Mouse (Mus musculus): Measurements from ENCODE around the gene Atp1b1.

The Atp1b1 gene

GRCm38 (mm10) chr1:164440230-164440629, 17.9 kb downstream of the Atp1b1 start:
- DNase-seq (ENCODE audit: low spot score) = no peak

DNA sequence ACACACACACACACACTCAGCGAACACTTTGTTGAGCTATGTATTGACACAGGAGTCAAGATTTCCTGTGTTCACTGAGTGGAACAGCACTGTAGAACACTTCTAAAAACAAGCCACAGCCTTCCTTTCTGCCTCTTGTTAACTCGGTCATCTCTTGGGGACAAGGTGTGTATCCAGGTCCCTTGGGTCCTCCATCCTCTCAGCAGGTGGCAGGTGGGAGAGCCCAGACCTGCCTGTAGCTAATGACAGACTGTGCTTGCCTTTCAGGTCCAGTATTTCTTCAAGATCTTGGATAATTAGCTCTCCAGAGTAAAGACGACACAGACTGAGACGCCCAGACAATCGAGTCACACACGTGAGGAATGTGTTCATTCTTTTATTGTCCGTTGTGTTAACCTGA, 21.4 kb downstream of the Atp1b1 start:
- DNase-seq (ENCODE audit: low spot score) = no peak

- DNase-seq (ENCODE audit: low spot score) = no peak
Observed at GRCm38 (mm10) chr1:164434049-164434448, 24.1 kb downstream of the Atp1b1 start.

- DNase-seq (ENCODE audit: low spot score) = no peak
Observed at GRCm38 (mm10) chr1:164432649-164433048, 25.5 kb downstream of the Atp1b1 start.

GRCm38 (mm10) chr1:164428644-164429043, 29.5 kb downstream of the Atp1b1 start:
- no peak for DNase-seq (ENCODE audit: low spot score)

DNA sequence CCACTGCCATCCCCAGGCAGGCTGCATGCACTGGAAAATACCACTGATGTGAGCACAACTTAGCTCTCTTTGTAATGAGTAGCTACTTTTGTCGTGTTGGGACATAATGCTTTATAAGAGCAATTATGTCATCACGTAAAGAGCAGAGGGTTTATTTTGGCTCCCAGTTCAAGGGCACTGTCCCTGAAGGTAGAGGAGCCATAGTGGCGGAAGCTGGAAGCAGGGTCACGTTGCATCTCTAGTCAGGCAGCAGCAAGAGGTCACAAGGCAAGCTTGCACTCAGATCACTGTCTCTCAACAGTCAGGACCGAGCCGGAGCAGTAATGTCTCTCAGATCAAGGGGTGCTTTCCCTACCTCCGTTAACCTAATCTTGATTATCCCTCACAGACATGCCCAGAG, 30.4 kb downstream of the Atp1b1 start:
- DNase-seq (ENCODE audit: low spot score) = no peak

DNA sequence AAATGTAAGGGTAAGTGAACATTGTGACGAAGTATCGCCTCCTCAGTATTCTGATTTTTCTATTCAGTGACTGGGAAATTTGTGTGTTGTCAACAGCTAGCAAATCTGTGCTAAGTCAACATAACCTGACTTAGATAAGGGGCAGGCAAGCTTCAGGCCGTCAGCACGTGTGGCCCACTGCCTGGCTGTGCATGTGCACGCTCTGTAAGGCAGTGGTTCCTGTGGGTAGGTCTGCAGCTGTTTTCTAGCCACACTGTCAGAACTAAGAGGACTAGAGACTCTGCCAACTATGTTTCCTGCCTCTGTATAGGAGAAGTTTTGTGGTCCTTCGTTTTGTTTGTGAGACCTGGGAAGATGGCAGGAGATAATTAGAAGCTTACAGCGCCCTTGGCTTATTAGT, 31.9 kb downstream of the Atp1b1 start:
- DNase-seq (ENCODE audit: low spot score) = no peak

- no peak for DNase-seq (ENCODE audit: low spot score)
Observed at GRCm38 (mm10) chr1:164420623-164421354, 37.4 kb downstream of the Atp1b1 start.

GRCm38 (mm10) chr1:164419401-164419800, 38.8 kb downstream of the Atp1b1 start:
- no peak for DNase-seq (ENCODE audit: low spot score)

DNA sequence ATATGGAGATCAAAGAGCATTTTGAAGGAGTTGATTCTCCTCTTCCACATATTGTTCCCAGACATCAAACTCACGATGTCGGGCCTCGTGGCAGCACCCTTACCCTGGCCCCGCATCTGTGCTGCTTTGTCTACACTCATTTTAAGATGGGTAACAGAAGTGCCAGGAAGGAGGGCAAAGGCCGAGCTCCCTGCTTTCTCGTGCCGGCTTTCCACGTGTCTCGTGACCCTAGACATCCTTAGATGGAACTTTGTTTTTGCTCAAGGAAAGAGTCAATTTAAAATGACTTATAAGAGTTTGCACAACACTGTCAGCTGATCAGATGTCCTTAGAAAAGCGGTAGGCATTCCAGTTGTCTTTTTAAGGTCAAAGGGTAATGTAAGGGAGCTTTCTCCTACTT, 39.8 kb downstream of the Atp1b1 start:
- no peak for DNase-seq (ENCODE audit: low spot score)

DNA sequence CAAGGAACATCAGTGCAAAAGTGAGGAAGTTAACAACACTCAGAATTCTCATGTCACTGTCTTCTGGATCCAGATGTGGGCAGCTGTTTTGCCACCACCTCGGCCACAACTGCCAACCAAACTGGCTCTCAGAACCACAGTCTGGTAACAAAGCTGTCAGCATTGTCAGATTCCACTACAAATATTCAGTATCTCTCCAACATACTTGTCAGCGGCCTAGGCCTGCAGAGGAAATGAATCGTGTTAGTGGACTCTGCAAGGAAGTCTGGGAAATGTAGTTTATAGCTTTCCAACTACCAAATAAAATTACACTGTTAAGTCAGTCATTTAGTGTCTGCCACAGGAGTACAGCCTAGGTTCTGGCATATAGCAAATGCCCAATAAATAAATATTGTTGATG, 40.6 kb downstream of the Atp1b1 start:
- DNase-seq (ENCODE audit: low spot score) = no peak

DNA sequence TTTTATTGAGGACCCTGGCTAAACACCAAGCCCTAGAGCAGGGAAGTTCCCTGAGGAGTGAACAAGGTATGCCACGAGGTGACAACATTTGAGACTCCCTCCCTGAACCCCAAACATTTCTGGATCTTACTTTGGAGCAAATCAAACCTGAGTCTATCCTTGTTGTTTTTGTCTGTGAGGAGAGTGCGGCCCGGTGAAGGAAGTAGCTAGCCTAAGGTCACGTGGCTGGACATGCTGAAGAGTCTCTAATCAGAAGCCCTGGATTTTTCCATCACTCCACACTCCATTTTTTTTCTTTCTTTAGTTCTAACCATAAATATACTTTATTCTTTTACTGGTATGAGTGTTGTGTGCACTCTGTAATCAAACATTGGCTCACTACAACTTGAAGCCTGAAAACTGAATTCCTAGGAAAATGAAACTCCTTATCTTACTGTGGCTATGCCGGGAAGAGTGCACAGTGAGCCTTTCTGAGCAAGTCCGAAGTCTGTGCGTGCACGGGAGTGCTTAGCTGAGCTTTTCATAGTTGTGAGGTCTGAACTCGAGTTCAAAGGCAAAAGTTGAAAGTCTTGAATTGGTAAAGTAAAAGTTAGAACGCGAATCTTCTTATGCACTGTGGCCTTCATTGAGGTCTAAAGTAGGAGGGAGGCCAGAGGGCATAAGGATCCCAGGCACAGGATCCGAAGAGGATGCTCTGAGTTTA, 41.3 kb downstream of the Atp1b1 start:
- DNase-seq (ENCODE audit: low spot score) = no peak

DNA sequence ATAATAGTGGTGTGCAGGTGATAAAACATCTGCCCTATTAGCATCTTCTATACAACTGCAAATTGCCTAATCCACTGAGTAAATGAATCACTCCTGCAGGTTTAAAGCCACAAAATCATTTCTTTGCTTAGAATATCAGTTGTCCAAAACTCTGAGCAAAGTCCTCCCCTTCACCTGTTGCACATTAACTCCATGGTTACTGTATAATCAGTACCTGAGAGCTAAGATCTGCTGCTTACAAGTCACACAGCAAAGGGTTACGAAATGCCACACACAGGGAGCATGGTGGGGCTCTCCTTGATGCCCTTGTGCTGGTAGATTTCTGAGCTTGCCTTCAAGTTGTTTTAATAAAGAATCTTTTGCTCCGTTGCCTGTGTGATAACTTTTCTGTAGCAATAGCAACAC, 42.8 kb downstream of the Atp1b1 start:
- no peak for DNase-seq (ENCODE audit: low spot score)

- DNase-seq (ENCODE audit: low spot score) = no peak
Observed at GRCm38 (mm10) chr1:164413608-164414007, 44.5 kb downstream of the Atp1b1 start.

DNA sequence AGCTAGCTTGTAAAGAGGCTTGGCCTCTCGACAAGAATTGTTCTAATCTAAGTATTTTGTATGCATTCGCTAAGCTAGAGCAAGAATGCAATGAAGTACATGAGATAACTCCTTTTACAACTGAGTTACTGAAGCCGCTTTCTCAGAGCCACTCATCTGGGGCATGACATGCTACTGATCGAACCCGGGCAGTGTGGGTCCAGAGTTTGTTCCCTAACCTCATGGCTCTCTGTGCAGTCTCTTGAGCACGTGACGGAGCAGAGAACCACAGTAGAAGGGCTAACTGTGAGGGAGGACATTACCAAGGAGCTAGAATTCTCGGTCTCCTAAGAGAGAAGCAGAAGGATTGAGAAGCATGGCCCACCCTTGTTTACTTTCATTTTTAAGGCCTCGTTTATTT, 45.2 kb downstream of the Atp1b1 start:
- no peak for DNase-seq (ENCODE audit: low spot score)

DNA sequence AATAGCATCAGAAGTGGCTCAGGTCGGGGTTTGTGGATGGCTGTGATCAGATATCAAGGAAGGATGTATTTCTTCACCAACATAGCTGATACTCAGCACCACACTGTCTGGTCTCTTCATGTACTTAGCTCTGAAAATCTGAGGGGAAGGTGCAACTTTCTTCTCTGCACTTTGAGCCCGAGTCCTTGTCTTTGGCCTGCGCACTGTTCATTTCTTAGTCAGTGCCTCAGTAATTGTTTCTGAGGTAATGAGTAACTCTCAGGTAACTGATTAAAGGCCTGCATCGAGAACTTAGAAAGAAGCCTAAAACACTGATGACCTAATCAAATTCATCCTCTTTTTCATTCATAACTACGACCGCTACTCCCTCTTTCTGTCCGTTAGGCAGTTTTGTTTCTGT, 46.8 kb downstream of the Atp1b1 start:
- no peak for DNase-seq (ENCODE audit: low spot score)

DNA sequence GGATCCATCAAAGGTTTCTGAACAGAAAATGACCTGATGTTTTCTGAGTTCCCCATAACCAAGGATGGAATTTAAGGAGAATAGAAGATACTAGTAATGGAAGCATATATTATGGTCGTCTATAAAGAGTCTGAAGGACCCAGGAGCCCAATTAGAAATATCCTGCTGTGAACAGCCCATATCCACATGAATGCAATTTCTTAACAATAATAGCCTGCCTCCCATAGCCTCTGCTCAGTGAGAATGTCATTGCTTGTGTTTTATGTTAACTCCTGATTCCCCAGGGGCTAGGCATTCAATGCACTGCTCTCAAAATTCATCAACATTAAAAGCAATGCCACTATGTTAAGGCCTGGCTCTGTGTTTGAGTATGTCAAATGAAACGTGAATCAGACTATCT, 49.5 kb downstream of the Atp1b1 start:
- peak; percentile 44 for DNase-seq (ENCODE audit: low spot score)

DNA sequence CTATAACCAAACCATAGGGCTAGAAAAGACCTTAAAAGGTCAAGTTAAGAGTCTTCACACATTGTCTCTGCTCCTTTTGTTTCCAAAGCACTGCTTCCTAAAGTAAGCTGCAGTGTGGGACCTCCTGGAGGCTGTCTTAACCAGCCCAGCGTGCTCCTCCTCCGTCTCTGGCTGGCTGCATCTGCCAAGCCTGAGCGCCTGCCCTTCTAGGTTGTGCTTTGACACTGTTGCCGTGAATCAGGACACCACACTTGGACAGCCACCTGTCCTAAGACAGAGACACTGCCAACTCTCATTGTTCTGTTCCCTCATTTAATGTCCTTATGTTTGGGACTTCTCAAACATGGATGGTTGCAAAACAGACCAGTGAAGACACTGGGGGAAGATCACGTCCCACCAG, 51.6 kb downstream of the Atp1b1 start:
- peak; percentile 22 for DNase-seq (ENCODE audit: low spot score)

GRCm38 (mm10) chr1:164405385-164405802, 52.8 kb downstream of the Atp1b1 start:
- no peak for DNase-seq (ENCODE audit: low spot score)

GRCm38 (mm10) chr1:164399578-164399977, 58.6 kb downstream of the Atp1b1 start:
- DNase-seq (ENCODE audit: low spot score) = no peak

DNA sequence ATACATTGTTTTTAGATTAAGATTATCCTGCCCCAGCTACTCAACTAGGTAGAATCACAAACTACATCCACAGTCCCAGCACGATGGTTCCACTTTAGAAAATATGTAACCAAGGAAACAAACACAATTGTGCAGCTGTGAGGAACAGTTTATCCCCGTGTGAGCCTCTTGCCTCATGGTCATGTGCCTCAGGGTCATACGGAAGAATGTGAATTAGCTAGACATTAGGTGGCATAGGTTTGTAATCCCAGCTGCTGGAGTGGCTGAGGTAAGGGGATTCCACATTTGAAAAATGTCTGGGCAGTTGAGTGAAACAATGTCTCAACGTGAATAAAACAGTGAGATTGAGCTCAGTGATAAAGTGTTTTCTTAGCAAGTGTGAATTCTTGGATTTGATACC, 60.5 kb downstream of the Atp1b1 start:
- DNase-seq (ENCODE audit: low spot score) = no peak

GRCm38 (mm10) chr1:164395131-164395780, 62.9 kb downstream of the Atp1b1 start:
- DNase-seq (ENCODE audit: low spot score) = no peak

DNA sequence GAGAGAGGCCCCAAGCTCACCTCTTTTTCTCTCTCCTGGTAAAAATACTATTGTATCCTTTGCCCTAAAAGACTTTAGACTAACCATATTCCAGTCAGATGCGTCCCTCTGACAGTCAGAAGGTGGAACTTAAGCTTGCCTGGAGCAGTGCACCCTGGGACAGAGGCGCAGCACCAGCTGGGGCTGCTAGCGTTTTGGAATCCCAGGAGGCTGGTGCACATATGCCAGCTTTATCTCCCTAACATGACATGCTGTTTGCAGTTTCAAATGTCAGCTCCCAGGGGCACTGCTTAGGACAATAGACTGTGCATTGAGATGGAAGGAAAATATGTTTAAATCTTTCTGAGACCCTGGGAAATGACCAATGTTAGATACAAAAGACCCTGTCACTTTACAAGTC, 66.0 kb downstream of the Atp1b1 start:
- peak; percentile 65 for DNase-seq (ENCODE audit: low spot score)

Data from retina, embryonic 14.5 days (tissue).